Mouse (Mus musculus): ENCODE measurements around the gene Stat5b.

DNA sequence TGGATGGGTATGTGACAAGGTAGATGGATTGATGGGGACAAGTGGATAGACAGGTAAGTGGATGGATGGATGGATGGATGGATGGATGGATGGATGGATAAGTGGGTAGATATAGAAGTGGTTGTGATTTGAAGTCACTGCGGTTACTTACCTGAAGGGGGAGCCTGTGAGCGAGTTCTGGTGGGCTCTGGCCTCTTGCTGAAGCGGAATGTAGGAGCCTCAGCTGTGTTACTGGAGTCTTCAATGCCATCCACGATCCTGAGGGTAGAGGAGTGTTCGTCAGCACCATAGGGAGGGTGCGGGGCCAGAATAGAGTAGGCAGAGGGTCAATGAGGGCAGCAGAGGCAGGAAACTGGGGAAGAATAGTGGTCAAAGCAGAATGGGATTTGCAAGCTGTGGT lies 105.4 kb downstream of the Stat5b start:
- TF ChIP-seq CTCF (IDR thresholded peaks at IDR 0.05; ENCODE audit: borderline replicate concordance, insufficient read depth, low read length) (0 out of 2 replicates have a peak, but pooled peaks have one; percentile 6), POLR2A (IDR thresholded peaks at IDR 0.05; ENCODE audit: low read depth, low read length) (no peak)
